Mouse (Mus musculus) stomach, postnatal 0 days (tissue): ENCODE measurements at regions not wholly inside any gene's neighbourhood (a gene's known extent, or its start where the extent isn't known, plus 50 kb on each side); places are given as distances from the start of the nearest gene placed in this dataset.

Experiments
- CTCF ChIP-seq: IDR thresholded peaks from 2 replicates; pipeline ENCODE4 v1.5.1; 2016; ENCODE audit warnings: antibody characterized with exemption, low read depth, mild to moderate bottlenecking, moderate library complexity
- EP300 ChIP-seq: optimal IDR thresholded peaks from 2 replicates; pipeline ENCODE3; 2016; ENCODE audit warnings: antibody characterized with exemption

- TF ChIP-seq CTCF, result no peak
- no peak for TF ChIP-seq EP300
Observed at GRCm38 (mm10) chr15:96929788-96930187, 126.0 kb downstream of the Slc38a4 start.
